Mouse (Mus musculus) lung, postnatal 14 days (tissue): Measurements from ENCODE around the gene Csdc2.

ENCODE experiments used
- DNase-seq: peaks from one replicate; pipeline ENCODE4 v3.0.0; 2021

Gene Csdc2

DNA sequence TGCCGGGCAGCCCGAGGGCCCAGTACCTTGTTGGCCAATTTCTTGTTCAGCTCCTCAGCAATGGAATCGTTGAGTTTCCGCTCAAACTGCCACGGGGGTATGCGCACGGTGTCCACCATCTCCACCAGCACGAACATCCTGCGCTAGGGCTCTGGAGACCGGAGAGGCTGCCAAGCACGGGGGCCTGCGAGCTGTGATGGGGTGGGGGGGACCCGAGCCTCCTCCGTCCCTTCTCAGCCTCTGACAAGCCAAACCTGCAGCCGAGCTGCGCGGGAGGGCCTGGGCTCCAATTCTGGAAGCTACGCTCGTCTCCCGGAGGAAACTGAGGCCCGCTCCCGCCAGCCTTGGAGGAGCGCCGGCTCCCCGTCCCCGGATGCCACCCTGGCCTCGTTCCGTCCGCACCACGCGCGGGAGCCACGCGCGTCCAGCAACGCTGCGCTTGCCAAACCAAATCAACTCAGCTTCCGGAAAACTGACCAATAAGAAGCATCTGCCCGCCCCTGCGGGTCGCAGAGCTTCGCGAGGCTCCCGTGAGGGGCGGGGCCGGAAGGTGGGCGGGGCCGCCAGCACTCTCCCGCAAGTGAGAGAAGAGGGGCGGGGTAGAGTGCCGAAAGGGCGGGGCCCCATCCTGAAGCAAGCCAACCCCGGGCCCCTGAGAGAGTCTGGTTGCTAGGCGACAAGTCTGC, 10.7 kb upstream of the Csdc2 start, which contains the start of gene Polr3h:
Polr3h (minus strand) TSS at position 481 of the 686 bp plus-strand sequence.
- peak; percentile 95 for DNase-seq

GRCm38 (mm10) chr15:81926446-81926822, 10.1 kb upstream of the Csdc2 start:
- no peak for DNase-seq

GRCm38 (mm10) chr15:81927741-81928140, 8.8 kb upstream of the Csdc2 start:
- no peak for DNase-seq

- DNase-seq = peak; percentile 60
Observed at GRCm38 (mm10) chr15:81928277-81928676, 8.3 kb upstream of the Csdc2 start.

- DNase-seq = no peak
Observed at GRCm38 (mm10) chr15:81932951-81933470, 3.5 kb upstream of the Csdc2 start.

DNA sequence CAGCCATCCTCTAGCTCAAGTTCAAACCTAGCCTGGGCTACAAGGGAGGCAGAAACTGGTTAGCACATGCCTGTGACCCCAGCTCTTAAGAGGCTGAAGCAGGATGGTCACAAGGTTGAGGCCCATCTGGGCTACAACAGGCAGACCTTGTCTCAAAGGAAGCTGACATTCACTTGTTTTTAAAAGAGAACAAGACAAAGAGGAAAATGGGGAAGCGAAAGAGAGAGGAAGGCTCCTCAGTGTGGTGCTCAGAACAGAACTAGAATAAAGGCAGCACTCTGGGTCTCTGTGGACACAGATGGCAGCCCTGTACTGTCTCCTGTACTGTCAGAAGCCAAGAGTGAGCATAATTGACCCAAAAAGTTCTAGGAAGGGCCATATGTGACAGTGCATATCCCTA, 2.6 kb upstream of the Csdc2 start:
- no peak for DNase-seq

DNA sequence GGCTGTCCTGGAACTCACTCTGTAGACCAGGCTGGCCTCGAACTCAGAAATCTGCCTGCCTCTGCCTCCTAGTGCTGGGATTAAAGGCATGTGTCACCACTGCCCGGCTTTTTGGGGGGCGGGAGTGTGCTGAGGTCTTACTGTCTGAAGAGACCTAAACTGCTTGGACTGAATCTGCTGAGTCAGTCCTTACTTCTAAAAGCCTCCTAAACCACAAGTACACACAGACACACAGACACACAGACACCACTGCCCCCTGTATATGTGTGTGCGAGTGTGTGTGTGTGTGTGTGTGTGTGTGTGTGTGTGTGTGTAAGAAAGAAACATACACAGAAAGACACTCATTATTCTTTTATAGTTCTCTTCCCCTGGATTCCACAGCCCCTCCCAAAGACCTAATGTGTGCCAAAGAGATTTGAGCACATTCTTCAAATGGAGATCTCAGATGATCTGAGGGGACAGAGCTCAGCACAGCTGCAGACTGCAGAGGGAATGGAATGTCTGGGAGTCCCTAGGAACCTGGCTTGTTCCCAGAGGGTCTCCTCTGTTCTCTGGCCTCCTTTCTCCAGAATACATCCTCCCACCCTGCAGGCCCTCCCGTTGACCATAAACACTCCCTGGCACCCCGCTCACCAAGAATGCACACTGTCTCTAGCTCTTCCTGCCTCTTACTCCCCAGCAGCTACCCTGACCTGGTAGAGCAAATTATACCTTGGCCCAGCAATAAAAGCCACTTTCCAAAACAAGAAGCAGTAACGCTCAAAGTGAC, 506 bp upstream of the Csdc2 start:
- no peak for DNase-seq

GRCm38 (mm10) chr15:81937098-81937972, 776 bp downstream of the Csdc2 start:
- peak; percentile 34 for DNase-seq

GRCm38 (mm10) chr15:81938246-81938645, 1.7 kb downstream of the Csdc2 start:
- peak; percentile 58 for DNase-seq

DNA sequence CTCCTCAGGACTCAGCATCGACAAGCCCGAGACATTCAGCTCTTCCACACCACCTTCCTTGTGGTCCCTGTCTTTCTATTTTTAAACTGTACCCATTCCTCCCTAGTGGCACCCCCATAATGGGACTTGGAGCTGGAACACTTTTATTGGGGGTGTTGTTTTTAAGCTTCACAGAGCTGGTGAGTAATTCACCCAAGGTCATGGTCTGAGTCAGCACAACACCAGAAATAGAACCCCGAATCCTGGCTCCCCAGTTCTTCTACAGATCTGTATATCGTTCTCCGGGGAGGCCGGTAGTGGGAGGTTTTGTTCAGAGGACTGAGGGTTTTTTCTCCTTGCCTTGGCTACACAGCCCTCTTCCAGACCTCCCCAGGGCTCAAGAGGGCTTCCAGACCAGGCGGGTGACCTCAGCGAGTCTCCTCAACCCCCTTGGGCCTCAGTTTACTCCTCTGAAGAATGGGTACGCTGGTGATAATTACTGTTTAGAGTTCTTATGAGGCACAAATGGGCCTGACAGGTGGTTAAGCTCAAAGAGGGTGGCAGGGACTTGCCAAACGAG, 2.7 kb downstream of the Csdc2 start:
- no peak for DNase-seq

- no peak for DNase-seq
Observed at GRCm38 (mm10) chr15:81939774-81940173, 3.2 kb downstream of the Csdc2 start.

DNA sequence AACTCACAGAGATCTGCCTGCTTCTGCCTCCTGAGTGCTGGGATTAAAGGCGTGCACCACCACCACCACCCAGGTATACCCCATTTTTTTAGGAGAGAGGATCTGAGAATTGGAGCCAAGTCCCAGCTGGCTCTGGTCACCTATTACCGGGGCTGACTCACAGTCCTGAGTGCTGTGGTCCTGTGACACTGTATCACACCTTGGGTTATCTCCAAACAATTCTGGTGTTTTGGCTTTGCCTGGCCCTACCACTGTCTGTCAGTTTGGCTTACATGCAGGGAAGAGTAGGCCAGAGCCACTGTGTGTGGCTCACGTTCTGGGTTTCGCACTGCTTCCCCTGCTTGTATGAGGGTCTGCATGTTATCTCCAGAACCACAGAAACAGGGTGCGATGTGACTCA, 3.7 kb downstream of the Csdc2 start:
- DNase-seq = no peak

DNA sequence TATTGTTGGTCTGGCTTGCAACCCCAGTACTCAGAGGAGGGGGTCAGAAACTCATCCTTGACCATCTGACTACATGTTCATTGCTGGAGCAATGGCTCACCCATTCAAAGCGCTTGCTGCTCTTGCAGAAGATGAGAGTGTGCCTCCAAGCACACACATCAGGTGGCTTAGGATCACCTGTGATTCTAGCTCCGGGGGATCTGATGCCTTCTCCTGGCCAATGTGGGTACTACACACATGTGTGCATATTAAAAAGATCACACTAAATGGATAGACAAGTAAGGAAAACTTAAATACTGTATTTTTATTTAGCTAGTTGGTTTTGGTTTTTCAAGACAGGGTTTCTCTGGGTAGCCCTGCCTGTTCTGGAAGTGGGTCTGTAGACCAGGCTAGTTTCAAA, 4.5 kb downstream of the Csdc2 start:
- no peak for DNase-seq

GRCm38 (mm10) chr15:81943176-81943749, 6.7 kb downstream of the Csdc2 start:
- DNase-seq = no peak

DNA sequence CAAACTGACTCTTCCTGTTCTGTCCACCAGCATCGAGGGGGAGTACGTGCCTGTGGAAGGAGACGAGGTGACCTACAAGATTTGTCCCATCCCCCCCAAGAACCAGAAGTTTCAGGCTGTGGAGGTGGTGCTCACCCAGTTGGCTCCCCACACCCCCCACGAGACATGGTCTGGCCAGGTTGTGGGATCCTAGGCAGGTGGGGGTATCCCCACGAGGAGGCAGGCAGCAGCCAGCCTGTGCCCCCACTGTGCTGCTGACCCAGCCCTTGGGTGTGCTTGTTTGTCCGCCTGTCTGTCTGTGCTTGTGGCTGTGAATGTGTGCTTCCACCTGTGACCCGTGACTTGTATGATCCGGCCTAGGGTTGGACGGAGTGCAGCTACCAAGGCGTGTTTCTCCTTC, 12.5 kb downstream of the Csdc2 start:
- no peak for DNase-seq

- no peak for DNase-seq
Observed at GRCm38 (mm10) chr15:81949476-81950131, 13.0 kb downstream of the Csdc2 start.

DNA sequence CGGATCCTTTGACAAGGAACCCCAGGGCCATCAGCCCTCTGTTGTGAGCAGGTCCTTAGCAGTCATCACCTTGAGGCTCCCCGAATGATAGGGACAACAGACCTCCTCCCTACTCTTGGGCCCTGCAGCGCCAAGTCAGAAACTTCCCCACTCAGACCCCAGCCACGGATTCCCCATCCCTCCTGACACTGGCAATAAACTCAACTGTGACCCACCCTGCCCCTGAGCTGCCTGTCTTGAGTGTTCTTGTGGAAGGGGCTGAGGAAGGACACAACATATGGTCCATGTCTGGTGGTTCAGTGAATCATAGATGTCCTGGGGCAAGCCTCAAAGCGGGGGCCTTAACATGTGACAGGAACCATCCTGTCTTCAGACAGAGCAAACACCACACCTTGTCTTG, 14.2 kb downstream of the Csdc2 start:
- DNase-seq = no peak

GRCm38 (mm10) chr15:81951159-81951558, 14.6 kb downstream of the Csdc2 start:
- no peak for DNase-seq

- DNase-seq = no peak
Observed at GRCm38 (mm10) chr15:81952310-81952709, 15.8 kb downstream of the Csdc2 start.

DNA sequence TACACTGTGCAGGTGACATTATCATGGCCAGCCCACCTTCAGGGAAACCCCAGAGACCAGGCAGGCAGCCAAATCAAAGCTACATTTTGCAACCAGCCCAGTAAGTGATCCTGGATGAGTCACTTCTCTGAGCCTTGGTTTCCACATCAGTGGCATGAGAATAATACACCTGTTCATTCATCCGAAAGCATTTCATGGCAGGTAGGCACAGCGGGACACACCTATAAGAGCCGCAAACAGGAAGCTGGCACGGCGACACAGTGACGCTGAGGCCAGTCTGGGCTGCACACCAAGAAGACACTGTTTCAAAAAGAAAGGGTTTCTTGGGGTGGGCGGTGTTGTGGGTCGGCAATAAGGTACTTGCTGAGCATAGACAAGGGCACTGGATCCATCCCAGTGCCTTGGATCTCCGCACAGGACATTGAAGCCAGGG, 17.6 kb downstream of the Csdc2 start:
- DNase-seq = no peak

GRCm38 (mm10) chr15:81954716-81955115, 18.2 kb downstream of the Csdc2 start:
- DNase-seq = no peak

DNA sequence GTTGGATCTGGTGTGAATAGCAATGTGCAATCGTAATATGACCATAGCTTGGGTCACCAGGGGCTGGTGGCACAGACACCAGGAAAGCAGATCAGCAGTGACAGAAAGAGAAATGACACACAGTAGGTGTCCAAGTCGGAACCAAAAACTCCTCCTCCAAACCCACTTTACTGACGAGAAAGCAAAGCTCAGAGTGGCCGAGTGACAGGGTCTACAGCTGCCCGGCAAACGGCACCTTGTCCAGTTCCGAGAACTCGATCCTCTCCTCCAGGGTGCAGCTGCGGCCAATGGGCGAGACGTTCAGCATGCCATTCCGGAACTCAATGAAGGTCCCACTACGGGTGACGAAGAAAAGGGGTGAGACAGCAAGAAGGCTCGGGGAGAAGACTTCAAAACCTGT, 18.9 kb downstream of the Csdc2 start:
- DNase-seq = no peak
